Mouse (Mus musculus): Measurements from ENCODE around the gene Csnk1d.

Csnk1d gene

DNA sequence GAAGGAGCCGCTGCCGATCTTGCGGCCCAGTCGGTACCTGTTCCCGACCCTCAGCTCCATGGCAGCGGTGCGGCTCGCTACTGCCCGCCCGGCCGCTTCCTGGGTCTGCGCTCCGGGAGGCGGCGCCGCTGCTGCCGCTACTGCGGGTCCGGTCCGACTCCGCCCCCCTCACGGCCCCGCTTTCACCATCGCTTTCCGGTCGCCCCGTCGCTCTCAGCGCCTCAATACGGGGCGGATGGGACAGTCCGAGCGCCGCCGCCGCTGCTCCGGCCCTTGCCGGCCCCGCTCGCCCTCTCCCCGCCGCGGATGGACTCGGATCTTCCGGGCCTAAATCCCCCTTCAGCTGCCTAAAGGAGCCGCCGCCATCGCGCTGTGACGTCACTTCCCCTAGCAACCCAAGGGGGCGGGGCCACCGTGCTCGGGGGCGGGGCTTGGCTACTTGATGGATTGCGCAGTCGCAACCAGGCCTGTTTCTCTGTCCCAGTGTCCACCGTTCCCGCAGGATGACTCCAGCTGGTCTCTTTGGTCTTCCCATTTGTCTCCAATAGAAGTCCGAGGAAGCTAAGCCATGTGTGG is at the start of gene Csnk1d:
Gene Csnk1d (minus strand): TSS at position 380 of the 576 bp plus-strand sequence.
- peak; percentile 100 for DNase-seq

DNA sequence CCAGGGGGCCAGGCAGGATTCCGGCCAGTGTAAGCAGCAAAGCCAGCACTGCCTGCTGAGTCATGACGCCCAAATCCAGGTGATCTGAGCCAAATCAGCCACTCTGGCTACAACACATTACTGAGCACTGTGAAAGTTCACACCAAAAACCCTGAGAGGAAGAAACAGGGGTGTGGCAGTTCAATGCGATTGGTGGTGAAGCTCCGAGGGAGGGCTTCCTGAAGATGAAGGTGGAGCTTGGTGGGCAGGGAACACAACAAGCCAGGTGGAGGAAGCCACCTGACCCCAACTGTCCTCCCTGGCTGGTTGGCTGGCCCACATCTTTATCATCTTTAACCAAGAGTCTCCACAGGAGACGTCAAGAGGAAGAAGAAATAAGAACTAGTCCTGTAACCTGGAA is 48.2 kb upstream of the Csnk1d start, which contains the start of gene Cd7:
Gene Cd7 (minus strand): TSS at position 117 of the 400 bp plus-strand sequence.
- no peak for DNase-seq

DNA sequence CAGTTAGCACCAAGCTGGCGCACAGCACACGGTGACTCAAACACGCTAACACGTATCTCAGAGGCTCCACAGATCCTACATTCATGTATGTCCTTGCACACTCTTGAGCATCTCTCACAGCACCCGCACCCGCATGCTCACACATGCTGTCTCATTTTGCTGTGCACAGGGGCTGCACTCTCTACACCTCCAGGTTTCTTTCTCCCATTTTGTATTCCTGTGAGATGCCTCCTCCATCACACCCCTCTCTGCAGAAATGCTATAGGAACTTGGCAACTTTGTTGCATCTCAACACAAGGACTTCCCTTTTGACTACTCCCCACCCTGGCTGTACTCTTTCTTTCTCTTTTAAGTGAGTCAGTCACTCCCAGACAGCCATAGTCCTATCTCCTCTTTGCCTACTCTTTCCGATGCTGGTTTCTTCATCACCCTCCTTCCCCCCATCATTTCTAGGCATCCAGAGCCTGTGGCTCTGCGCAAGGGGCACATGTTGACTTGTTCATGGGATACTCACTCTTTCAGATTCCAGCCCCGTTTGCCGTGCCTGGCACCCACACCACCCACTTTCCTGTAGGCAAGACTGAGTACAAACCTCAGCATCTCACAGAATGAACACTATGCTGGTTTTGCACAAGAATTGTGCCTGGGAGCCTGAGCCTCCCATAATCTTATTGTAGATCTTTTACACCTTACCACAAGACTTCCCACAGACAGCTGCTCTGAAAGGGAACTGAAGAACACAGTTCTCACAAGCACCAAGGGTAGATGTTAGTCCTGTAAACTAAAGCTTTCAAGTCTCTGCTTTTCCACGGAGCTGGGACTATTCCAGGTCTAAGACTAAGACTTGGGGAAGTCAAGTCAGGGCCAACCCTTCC is 47.5 kb upstream of the Csnk1d start:
- DNase-seq, result no peak

DNA sequence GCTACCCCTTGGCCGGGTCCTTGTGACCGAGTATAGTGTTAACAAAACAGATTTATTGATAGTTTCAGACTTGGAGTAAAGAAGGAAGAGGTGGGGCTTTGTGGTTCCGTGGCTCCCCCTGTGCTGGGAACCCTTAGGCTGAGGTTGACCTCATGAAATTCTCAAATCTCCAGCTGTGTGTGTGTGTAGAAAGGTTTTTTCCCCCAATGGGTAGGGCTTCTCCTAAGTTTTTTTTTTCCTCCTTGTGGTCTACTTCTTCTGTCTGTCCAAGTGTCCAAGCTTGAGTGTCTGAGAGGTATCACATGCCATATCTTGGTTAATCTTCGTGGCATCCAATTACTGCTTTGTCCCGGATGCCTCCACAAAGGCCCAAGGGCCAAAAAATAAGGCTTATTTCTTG is 42.0 kb upstream of the Csnk1d start:
- no peak for DNase-seq

DNA sequence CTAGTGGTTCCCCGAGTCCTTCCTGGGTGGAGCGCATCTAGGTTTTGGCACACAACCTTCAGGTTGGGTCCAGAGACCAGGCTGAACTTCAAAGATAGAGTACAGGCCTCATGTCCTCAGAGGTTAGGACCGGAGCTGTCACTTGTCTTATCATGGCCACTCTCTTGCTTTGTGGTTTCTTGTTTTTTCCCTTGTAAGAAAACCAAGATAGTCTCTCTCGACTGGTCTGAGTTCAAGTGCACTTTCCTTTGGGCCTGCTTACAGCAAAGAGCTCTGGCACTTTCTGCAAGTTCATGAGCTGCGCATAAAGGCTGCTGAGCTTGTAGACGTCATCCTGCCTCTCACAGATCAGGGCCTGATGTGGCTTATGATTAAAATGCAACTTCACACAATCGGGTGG is 36.1 kb upstream of the Csnk1d start:
- DNase-seq, result no peak

DNA sequence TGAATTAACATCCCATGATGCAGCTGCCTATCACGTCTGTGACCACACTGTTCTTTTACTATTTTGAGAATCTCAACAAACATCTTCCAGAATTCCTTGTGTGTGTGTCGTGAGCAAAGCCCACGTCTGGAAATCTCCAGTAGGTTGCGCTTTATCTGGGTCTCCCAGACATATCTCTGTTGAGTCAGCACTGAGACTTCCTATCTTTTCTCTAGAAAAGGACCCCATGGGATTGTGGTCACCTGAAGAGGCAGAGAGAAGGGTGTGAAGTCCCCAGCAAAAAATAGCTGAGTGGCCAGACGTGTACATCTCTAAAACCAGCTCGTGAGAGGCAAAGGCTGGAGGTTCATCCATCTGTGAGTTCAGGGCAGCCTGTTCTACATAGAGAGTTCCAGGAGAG is 33.0 kb upstream of the Csnk1d start:
- no peak for DNase-seq

DNA sequence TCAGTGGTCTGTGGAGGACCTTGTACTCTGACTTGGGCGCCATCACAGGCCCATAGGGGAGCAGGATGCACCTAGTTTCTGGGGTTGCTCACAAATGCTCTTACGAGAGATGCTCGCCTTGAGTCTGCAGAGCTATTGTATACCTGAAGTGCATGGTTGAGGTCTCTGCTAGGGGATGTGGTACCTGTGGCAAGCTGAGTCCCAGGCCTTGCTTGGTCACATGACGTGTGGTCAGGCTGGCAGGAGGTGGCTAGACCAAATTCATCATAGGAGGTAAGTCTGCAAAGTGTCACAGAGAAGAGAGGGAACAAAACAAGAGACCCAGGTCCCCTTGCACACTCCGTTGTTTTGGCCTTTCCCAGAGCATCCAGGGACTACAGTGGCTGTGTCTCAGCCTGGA is 28.4 kb upstream of the Csnk1d start:
- DNase-seq, result no peak

DNA sequence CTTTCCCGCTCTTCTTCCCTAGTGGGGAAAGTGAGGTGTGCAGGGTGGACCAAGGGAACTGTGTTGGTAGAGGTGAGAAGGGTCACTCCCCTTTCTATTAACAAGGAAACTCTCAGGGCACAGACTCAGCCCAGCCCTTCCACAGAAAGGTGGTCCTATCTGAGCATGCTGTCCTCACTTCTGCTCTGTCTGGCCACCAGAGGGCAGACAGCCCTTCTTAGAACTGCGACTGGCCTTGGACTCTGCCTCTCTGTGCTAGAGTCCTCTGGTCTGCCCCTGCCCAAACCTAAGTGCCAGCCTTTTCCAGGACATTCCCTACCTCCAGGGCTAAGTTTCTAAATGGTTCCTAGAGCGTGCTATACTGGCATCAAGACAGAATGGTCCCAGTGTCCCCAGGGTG is 26.6 kb upstream of the Csnk1d start:
- DNase-seq, result peak; percentile 76

DNA sequence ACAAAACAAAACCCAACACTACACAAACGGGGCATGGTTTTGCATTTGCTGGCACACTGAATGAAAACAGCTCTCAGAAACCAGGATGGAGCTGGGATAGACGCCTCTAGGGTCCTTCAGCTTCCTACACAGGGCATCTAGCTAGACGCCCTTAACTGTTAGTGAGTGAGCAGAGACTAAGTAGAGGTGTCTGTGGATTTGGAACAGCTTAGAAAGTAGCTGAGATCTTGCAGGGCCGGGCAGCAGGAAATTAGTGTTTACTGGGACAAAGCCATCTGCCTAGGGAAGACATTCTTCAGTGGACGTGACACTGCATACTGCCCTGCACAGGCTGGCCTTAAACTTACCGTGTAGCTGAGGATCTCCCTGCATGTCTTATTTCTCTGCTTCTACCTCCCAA is 24.3 kb upstream of the Csnk1d start:
- DNase-seq, result no peak

DNA sequence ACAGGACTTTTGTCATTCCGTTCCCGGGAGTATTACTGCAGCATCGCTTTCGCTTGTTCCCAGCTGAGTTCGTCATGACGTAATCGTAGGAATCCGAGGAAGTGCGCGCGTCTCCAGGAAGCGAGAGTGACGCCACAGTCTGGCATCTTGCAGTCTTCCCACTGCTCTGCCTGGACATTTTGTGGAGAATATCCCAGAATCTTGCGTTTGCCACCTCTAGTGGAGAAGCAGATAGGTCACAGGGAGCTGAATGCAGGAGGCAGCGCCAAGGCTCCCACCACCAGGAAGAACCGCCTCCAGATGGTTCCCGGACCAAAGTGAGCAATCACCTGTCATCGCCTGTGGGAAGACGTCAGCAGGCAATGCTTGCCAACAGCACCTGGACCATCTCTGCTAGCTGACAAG is 23.8 kb upstream of the Csnk1d start:
- DNase-seq, result peak; percentile 11

DNA sequence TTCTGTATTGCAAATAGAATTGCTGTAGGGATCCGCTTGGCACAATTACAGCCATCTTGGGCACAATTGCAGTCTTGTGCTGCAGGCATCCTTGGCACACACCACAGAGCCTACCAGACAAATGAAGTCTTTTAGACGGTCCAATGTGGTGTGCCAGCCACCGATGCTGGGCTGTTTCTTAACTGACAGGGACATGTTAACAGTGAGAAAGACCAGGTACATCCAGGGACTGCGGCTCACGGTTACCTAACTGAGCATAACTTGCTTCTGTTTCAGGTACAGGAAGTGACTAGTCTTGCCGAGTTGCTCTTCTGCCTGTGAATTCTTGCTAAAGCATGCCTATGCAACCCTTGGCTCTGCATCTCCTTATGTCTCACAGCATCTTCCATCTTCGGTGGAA is 22.5 kb upstream of the Csnk1d start:
- no peak for DNase-seq

DNA sequence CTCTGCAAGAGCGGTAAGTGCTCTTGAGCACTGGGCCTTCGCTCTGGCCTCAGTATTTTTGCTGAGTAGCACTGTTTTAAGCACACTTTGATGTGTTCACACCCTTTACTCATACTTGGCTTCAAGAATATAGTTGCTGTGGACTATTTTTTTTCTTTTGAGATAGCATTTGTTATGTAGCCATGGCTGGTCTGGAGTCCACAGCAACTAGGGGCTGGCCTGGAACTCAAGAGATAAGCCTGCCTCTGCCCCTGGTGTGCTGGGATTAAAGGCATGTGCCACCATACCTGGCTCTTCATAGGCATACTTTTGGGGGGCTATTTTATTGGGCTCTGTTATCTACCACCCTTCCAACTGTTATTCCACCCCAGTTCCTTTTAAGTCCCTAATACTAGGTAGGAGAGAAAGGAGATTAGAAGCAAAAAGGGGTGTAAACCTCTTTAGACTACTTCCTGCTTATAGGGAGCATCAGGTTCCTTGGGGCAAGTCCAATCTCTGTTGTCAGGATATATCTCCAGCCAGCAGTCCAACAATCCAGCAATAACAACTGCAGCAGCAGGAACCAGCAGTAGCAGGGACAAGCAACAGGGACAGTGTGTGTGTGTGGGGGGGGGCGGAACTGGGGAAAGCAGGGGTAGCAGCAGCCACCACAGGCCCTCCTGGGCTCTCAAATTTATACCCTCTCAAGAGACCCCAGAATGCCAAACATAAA is 19.1 kb upstream of the Csnk1d start:
- no peak for DNase-seq

DNA sequence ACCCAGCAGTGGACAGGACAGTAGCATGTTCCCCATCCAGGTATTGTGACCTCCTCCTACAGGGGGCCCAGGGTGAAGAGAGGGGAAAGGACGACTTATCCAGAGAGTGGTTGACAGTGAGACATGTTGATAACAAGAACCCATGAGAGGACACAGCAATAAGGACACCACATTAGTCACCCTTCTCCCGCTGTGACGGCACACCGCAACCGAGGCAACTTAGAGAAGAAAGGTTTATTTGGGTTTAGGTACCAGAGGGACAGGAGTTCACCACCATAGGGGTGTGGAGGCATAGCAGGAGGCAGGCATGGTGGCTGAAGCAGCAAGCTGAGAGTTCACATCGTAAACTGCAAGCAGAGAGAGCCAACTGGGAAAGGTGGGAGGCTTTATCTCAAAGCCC is 15.1 kb upstream of the Csnk1d start:
- DNase-seq, result no peak

DNA sequence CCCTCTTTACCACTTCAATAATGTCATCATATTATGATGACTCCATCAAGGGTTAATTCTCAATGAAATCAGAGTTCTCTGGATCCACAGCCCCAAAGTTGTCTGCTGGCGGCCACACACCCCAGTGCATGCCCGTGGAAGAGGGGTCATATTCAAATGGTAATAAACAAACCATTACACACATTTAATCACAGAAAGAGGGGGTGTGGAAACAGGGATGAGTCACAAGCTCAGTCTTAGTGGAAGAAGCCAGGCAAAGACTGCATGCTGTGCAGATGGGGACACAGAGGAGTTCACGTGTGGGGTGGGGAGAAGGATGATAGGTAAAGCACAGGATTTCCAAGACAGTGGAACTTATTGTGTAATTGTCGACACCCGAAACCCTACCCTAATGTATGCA is 13.2 kb upstream of the Csnk1d start:
- no peak for DNase-seq

DNA sequence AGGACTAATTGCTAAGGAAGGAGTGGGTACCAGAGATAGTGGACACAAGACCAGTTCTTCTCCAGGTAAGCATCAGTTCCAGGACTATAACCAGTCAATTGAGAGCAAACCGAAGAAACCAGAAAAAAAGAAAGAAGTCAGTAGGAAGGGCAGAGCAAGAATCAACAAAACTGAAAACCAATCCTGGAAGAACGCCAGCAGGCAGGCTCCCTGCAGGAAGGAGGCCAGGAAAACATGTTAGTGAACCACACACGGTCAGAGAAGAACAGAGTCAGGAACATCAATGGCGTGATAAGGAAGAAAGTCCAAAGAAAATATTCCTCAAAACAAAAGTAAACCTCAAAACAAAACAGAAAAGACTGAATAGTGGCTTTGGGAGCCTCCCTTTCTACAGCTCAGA is 10.8 kb upstream of the Csnk1d start:
- DNase-seq, result no peak

DNA sequence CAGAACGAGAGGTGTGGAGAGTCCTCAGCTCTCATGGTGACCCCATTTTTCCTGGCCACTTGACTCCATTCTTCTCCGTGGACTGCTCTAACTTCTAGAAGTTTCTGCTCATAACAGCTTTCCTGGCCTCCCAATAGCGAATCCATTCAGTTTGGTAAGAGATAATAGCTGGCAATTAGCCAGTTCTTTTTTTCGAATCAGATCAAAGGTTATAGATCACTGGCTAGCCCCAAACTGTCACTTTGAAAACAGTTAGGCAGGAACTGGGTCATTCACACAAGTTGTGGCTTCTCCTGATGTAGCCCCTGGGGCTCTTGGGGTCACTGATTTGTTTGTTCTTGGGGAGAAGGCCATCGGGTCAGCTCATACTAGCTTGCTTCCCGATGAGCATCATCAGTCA is 3.6 kb upstream of the Csnk1d start:
- no peak for DNase-seq

DNA sequence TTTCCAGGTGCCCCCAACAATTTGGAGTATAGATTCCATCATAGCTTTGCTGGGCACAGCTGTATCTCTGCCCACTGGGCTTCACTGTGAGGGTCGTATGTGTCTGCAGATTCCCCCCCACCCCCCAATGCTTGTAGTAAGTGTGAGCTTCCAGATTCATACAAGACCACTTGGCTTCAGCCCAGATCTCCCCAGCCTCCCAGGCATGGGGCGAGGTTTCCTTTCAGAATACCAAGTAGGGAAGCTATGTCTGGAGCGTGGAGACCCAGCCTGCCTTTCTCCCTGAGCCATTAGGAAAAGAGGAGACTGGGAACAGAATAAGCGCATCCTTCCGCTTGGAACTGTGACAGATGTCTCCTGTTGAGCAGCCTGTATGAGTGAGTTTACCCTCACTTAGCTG is 2.5 kb upstream of the Csnk1d start:
- no peak for DNase-seq

DNA sequence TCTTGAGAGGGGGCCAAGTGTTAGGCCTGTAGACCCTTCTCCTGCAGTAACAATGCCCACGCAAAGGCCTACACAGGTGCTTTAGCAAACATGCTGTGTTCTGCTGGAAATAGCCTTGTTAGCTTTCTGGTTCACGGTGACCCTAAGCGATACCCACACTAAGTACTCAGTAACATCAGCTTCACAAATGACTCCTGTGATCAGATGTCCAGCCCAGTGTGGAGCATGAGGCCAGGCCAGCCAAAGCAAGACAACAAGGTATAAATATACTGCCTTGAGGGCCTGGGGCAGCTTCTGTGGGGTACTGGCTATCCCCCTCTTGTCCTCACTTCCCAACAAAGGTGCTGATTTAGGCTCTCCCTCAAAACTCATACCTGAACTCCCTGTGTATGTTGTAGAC is 1.9 kb upstream of the Csnk1d start:
- DNase-seq, result no peak

DNA sequence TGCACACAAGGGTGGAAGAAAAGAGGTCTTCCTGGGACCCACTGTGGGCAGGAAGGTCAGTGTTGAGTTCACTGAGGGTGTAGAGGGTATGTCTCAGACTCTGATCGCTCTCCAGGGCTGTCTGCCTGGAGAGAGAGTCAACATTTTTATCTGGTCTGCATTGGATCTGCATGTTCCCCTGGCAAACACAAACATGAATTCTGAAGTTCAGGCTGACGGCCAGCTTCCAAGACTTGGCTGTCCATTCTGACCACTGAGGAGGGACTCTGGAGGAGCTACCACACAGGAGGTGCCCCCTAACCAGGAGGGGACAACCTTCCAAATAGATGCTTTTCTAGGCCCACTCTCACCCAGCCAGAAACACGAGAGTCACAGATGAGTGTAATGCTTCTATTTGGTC is 661 bp upstream of the Csnk1d start:
- no peak for DNase-seq

DNA sequence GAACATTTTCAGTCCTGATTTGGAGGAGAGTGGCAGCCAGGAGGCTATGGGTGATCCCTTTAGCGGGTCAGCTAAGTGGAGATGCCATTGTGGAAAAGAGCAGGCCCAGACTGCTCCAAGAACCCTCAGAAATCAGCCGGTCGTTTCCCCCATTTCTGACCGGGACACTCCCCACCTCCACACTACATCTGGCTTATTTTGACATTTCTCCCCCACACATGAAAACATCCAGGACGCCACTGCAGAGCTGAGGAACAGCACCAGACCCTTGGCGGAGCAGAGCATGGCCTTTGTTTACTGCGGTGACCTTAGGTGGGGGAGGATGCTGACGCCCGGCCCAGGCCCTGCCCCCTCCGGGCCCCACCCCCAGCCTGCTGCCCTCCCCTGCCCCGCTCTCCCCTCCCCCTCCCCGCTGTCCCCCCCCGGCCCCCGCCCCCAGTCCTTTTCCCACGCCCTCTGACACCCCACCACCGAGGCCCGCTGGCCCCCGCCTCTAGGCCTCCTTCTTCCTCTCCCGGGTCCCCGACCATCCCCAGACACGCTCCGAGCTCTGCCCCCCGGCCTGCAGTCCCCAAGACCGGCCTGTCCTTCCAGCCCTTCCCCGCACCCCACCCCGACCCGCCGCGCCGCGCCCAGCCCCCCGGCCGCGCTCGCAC is 876 bp downstream of the Csnk1d start:
- peak; percentile 58 for DNase-seq

DNA sequence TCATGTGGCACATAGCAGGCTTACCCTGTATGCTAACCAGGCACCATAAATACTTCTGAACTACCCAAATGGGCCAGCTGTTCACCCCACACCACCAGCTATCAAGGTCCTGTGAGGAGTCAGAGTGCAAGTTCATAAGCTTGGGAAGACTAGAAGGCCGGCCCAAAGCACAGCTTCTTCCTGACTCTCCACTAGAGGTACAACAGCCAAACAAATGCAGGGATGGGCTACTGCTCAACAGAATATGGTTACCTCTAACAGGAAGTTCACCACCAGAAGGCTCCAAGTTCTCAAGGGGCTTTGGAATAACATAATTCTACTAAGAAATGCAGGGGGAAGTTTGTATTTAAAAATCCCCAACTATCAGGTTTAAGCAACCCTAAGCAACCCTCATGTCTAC is 1.6 kb downstream of the Csnk1d start:
- DNase-seq, result no peak

DNA sequence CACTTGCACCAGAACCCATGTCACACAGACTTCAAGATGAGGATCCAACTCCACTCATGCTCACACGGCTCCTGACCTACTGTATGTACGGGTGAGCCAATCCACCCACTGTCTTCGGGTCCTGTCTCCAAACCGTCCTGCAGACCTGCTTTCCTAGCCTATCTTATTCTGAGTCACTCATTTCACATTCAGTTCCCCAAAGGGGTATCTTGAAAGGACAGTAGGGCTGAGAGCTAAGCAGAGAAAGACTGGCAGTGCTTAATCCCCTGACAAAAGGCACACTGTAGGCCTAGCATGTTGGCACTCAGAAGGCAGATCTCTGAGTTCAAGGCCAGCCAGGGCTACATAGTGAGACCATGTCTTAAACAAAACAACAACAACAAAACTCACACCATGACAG is 2.7 kb downstream of the Csnk1d start:
- DNase-seq, result no peak

DNA sequence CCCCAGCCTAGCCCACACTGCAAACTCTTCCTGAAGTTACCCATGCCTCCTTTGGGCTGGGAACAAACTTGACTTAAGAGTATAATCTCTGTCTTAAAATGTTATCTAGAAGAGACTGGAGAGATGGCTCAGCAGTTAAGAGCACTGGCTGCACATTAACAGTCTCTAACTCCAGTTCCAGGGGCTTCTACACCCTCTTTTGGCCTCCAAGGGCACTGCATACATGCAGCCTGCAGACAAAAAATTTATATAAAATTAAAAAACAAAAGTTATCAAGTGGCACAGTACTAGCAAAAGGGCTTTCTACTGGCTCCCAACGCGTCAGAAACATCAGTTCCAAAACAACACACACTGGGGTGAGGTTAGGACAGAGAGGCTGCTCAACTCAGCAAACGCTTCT is 3.5 kb downstream of the Csnk1d start:
- DNase-seq, result no peak
